Mouse (Mus musculus) kidney, embryonic 14.5 days (tissue): ENCODE results near the gene Ldlrad3. TPM values are rescaled to one million over a fixed set of nuclear protein-coding genes. Genes with fewer than 3 reads are reported as not detected.

Experiments
- ATAC-seq: fragments of 200-750 bp; cut with Nextera tagmentation; 2 replicates; pipeline ENCODE4 v1.8.0; 2017; ENCODE audit warnings: moderate number of reproducible peaks, mild to moderate bottlenecking, moderate TSS enrichment, moderate library complexity; ENCODE audit not compliant: low FRiP score, low TSS enrichment
- H3K27ac ChIP-seq: fragments of 300-500 bp; sonication (generic); 2 replicates; pipeline ENCODE4 v1.5.1; 2014; ENCODE audit warnings: low read depth, mild to moderate bottlenecking, low read length, moderate library complexity, mixed read lengths
- H3K27me3 ChIP-seq: fragments of 300-500 bp; sonication (generic); 2 replicates; pipeline ENCODE4 v1.6.1; 2014; ENCODE audit warnings: mild to moderate bottlenecking, low read length; ENCODE audit not compliant: control insufficient read depth, insufficient read depth
- H3K36me3 ChIP-seq: fragments of 300-500 bp; sonication (generic); 2 replicates; pipeline ENCODE4 v1.6.1; 2014; ENCODE audit warnings: low read length, mixed read lengths; ENCODE audit not compliant: control insufficient read depth, insufficient read depth
- H3K4me1 ChIP-seq: fragments of 300-500 bp; sonication (generic); 2 replicates; pipeline ENCODE4 v1.6.1; 2014; ENCODE audit warnings: low read length, mixed read lengths; ENCODE audit not compliant: control insufficient read depth, insufficient read depth
- H3K4me2 ChIP-seq: fragments of 300-500 bp; sonication (generic); replicated peaks from 2 replicates; pipeline ENCODE4 v1.6.1; 2014; ENCODE audit warnings: low read depth, mild to moderate bottlenecking, low read length
- H3K4me3 ChIP-seq: fragments of 300-500 bp; sonication (generic); 2 replicates; pipeline ENCODE4 v1.5.1; 2014; ENCODE audit warnings: mild to moderate bottlenecking, low read length
- H3K9ac ChIP-seq: fragments of 300-500 bp; sonication (generic); 2 replicates; pipeline ENCODE4 v1.6.1; 2014; ENCODE audit warnings: low read depth, mild to moderate bottlenecking, low read length, moderate library complexity
- H3K9me3 ChIP-seq: fragments of 300-500 bp; sonication (generic); 2 replicates; pipeline ENCODE4 v1.6.1; 2016; ENCODE audit warnings: low read length; ENCODE audit not compliant: control insufficient read depth
- WGBS: fragments of 180-500 bp; shearing (Covaris S2); extraction: QIAGEN DNeasy Blood & Tissue Kit; methylation state at CpG from one replicate; pipeline ENCODE4 v1.1.7; 2014; 5-methylcytosine and 5-hydroxymethylcytosine counted together
- polyA plus RNA-seq: library from polyadenylated mRNA; unstranded; fragments of >200 nt; fragmentation: Nextera tagmentation; extraction: Ambion mirVana; gene quantifications from 2 replicates; pipeline ENCODE4 v1.2.1, GENCODE M21; 2014

Ldlrad3 gene
- polyA plus RNA-seq, 1 experiment from 2014 or later: 39.2 TPM

GRCm38 (mm10) chr2:102119751-102120505, 66.3 kb downstream of the Ldlrad3 start:
- no peak overlapping the region for H3K4me2 ChIP-seq
- H3K27ac ChIP-seq: no peak overlapping the region
- H3K36me3 ChIP-seq: no peaks in the 10 kb centered on the region
- ATAC-seq: peak; percentile 71
- H3K9ac ChIP-seq: no peak overlapping the region
- H3K4me3 ChIP-seq: no peak overlapping the region
- WGBS: 28% methylated on average over 12 of the region's 12 CpGs
- peaks cover 22% of the 10 kb centered on the region for H3K4me1 ChIP-seq
- H3K9me3 ChIP-seq: no peaks in the 10 kb centered on the region
- no peaks in the 10 kb centered on the region for H3K27me3 ChIP-seq

- no peaks in the 10 kb centered on the region for H3K27me3 ChIP-seq
- H3K9me3 ChIP-seq: no peaks in the 10 kb centered on the region
- 37% methylated on average over 15 of the region's 15 CpGs for WGBS
- H3K4me3 ChIP-seq: no peak overlapping the region
- H3K27ac ChIP-seq: no peak overlapping the region
- peaks cover 26% of the 10 kb centered on the region for H3K4me1 ChIP-seq
- H3K9ac ChIP-seq: no peak overlapping the region
- H3K36me3 ChIP-seq: no peaks in the 10 kb centered on the region
- no peak overlapping the region for H3K4me2 ChIP-seq
- ATAC-seq: no peak
These were observed 67.2 kb downstream of the Ldlrad3 start for GRCm38 (mm10) chr2:102118988-102119460.

- 72% methylated on average over 6 of the region's 6 CpGs for WGBS
- H3K4me1 ChIP-seq: peaks cover 26% of the 10 kb centered on the region
- no peak overlapping the region for H3K27ac ChIP-seq
- no peaks in the 10 kb centered on the region; the same call in 1 of the 2 replicates for H3K36me3 ChIP-seq
- H3K27me3 ChIP-seq: no peaks in the 10 kb centered on the region
- H3K4me2 ChIP-seq: no peak overlapping the region
- ATAC-seq: no peak
- H3K9me3 ChIP-seq: no peaks in the 10 kb centered on the region
- no peak overlapping the region for H3K4me3 ChIP-seq
- no peak overlapping the region for H3K9ac ChIP-seq
These were observed 68.8 kb downstream of the Ldlrad3 start for GRCm38 (mm10) chr2:102117402-102117760.

- ATAC-seq: peak; percentile 21; the same call in 1 of the 2 replicates
These were observed 69.4 kb downstream of the Ldlrad3 start for GRCm38 (mm10) chr2:102116521-102117401.

GRCm38 (mm10) chr2:102113801-102114200, 72.4 kb downstream of the Ldlrad3 start:
- Histone ChIP-seq H3K4me1 (peaks cover 7% of the 10 kb centered on the region; the same call in 1 of the 2 replicates), H3K9ac (no peak overlapping the region), H3K9me3 (no peaks in the 10 kb centered on the region), H3K4me2 (no peak overlapping the region), H3K27ac (no peak overlapping the region), H3K36me3 (peaks cover 4% of the 10 kb centered on the region; the same call in 1 of the 2 replicates), H3K4me3 (no peak overlapping the region), H3K27me3 (no peaks in the 10 kb centered on the region)
- WGBS: 100% methylated on average over 3 of the region's 3 CpGs
- ATAC-seq: no peak

More at GRCm38 (mm10) chr2:102116521-102117401, 69.4 kb downstream of the Ldlrad3 start:
- Histone ChIP-seq H3K4me2 (no peak overlapping the region), H3K9me3 (no peaks in the 10 kb centered on the region), H3K27me3 (no peaks in the 10 kb centered on the region), H3K4me3 (no peak overlapping the region), H3K9ac (no peak overlapping the region), H3K4me1 (peaks cover 24% of the 10 kb centered on the region), H3K36me3 (no peaks in the 10 kb centered on the region; the same call in 1 of the 2 replicates), H3K27ac (no peak overlapping the region)
- WGBS: 58% methylated on average over 9 of the region's 9 CpGs

GRCm38 (mm10) chr2:102113323-102113722, 72.9 kb downstream of the Ldlrad3 start:
- H3K9me3 ChIP-seq: no peaks in the 10 kb centered on the region
- 73% methylated on average over 12 of the region's 12 CpGs for WGBS

GRCm38 (mm10) chr2:102111906-102112499, 74.2 kb downstream of the Ldlrad3 start:
- Histone ChIP-seq H3K4me1 (0 out of 2 replicates have a peak, but pooled peaks cover 5% of the 10 kb centered on the region), H3K27me3 (no peaks in the 10 kb centered on the region), H3K9me3 (no peaks in the 10 kb centered on the region), H3K4me3 (no peak overlapping the region), H3K4me2 (no peak overlapping the region), H3K27ac (no peak overlapping the region), H3K9ac (no peak overlapping the region), H3K36me3 (peaks cover 4% of the 10 kb centered on the region; the same call in 1 of the 2 replicates)
- WGBS: 86% methylated on average over 13 of the region's 13 CpGs
- ATAC-seq: no peak

More at GRCm38 (mm10) chr2:102113323-102113722, 72.9 kb downstream of the Ldlrad3 start:
- Histone ChIP-seq H3K27ac (no peak overlapping the region), H3K4me2 (no peak overlapping the region), H3K4me1 (0 out of 2 replicates have a peak, but pooled peaks cover 6% of the 10 kb centered on the region), H3K9ac (no peak overlapping the region), H3K36me3 (peaks cover 4% of the 10 kb centered on the region; the same call in 1 of the 2 replicates), H3K27me3 (no peaks in the 10 kb centered on the region), H3K4me3 (no peak overlapping the region)
- ATAC-seq: 0 out of 2 replicates have a peak, but pooled peaks have one; percentile 48

GRCm38 (mm10) chr2:102110306-102110705, 75.9 kb downstream of the Ldlrad3 start:
- Histone ChIP-seq H3K27me3 (no peaks in the 10 kb centered on the region), H3K4me1 (0 out of 2 replicates have a peak, but pooled peaks cover 4% of the 10 kb centered on the region), H3K27ac (no peak overlapping the region), H3K4me3 (no peak overlapping the region), H3K36me3 (peaks cover 4% of the 10 kb centered on the region; the same call in 1 of the 2 replicates), H3K9me3 (no peaks in the 10 kb centered on the region), H3K4me2 (no peak overlapping the region), H3K9ac (no peak overlapping the region)
- WGBS: 84% methylated on average over 2 of the region's 2 CpGs
- ATAC-seq: no peak
